Mouse (Mus musculus) adrenal gland, postnatal 4 days (tissue): ENCODE results near the gene Dpep1. TPM values are rescaled to one million over a fixed set of nuclear protein-coding genes. Genes with fewer than 3 reads are reported as not detected.

Experiments used
- DNase-seq, 2 experiments: peaks; one replicate each; pipeline ENCODE4 v3.0.0; 2021 to 2022; ENCODE audit warnings: low spot score in 2 of 2, mixed read lengths in 2 of 2
- total RNA-seq, 2 experiments: library from RNA; stranded (reverse); gene quantifications; 2 replicates each; pipeline ENCODE4 v1.2.3; 2021

Dpep1 gene
- total RNA-seq, 2 experiments from 2014 or later: 16.8 to 29.2 TPM

GRCm38 (mm10) chr8:123247748-123248147, 61.7 kb downstream of the Dpep1 start:
- DNase-seq: no peak

- DNase-seq: no peak
These were observed 62.6 kb downstream of the Dpep1 start for GRCm38 (mm10) chr8:123248596-123248995.

- DNase-seq: no peak
These were observed 64.9 kb downstream of the Dpep1 start for GRCm38 (mm10) chr8:123250940-123251339.

Other genes starting within 250 kb of the Dpep1 start
- 100 to 1,000 TPM; 132 TPM for gene Ankrd11, start 144.0 kb upstream of the Dpep1 start, total RNA-seq
- 10 to 100 TPM; 67.6 to 72.6 TPM for gene Spg7, start 123.3 kb upstream of the Dpep1 start, total RNA-seq
- gene Rpl13, start 83.9 kb upstream of the Dpep1 start, total RNA-seq: 100 to 1,000 TPM; 895 to 902 TPM
- 1 to 10 TPM; 6.3 to 7.3 TPM for gene Cpne7, start 68.9 kb upstream of the Dpep1 start, total RNA-seq
- 10 to 100 TPM; 14.6 to 16.6 TPM for gene Sult5a1, start 27.9 kb upstream of the Dpep1 start, total RNA-seq
- 100 to 1,000 TPM in 1 of 2 experiments, 10 to 100 TPM in 1; 97.3 to 105 TPM for gene Chmp1a, start 26.5 kb downstream of the Dpep1 start, total RNA-seq
- gene Spata33, start 26.6 kb downstream of the Dpep1 start, total RNA-seq: 1 to 10 TPM; 4.0 to 4.5 TPM
- 10 to 100 TPM; 79.6 to 82.6 TPM for gene Cdk10, start 38.6 kb downstream of the Dpep1 start, total RNA-seq
- gene Spata2l, start 50.0 kb downstream of the Dpep1 start, total RNA-seq: 10 to 100 TPM; 11.6 to 11.9 TPM
- gene Zfp276, start 68.0 kb downstream of the Dpep1 start, total RNA-seq: 10 to 100 TPM; 28.3 to 30.1 TPM
- 10 to 100 TPM; 33.8 to 46.6 TPM for gene Vps9d1, start 68.1 kb downstream of the Dpep1 start, total RNA-seq
- gene Fanca, start 132.3 kb downstream of the Dpep1 start, total RNA-seq: 10 to 100 TPM; 18.8 to 24.0 TPM
- gene Spire2, start 146.5 kb downstream of the Dpep1 start, total RNA-seq: 1 to 10 TPM; 3.6 to 4.0 TPM
- gene Tcf25, start 187.5 kb downstream of the Dpep1 start, total RNA-seq: 100 to 1,000 TPM; 221 to 224 TPM
- gene Mc1r, start 220.9 kb downstream of the Dpep1 start, total RNA-seq: under 1 TPM in 1 of 2 experiments, not detected in 1; 0.14 TPM
- 100 to 1,000 TPM in 1 of 2 experiments, 10 to 100 TPM in 1; 59.5 to 102 TPM for gene Tubb3, start 225.2 kb downstream of the Dpep1 start, total RNA-seq
- 10 to 100 TPM; 40.2 to 40.5 TPM for gene Def8, start 237.3 kb downstream of the Dpep1 start, total RNA-seq